Mouse (Mus musculus): Measurements from ENCODE around the gene Gm20518. TPM values are rescaled to one million over a fixed set of nuclear protein-coding genes. Genes with fewer than 3 reads are reported as not detected.

The Gm20518 gene
- polyA plus RNA-seq, 1 experiment from 2014 or later = 0.54 TPM

DNA sequence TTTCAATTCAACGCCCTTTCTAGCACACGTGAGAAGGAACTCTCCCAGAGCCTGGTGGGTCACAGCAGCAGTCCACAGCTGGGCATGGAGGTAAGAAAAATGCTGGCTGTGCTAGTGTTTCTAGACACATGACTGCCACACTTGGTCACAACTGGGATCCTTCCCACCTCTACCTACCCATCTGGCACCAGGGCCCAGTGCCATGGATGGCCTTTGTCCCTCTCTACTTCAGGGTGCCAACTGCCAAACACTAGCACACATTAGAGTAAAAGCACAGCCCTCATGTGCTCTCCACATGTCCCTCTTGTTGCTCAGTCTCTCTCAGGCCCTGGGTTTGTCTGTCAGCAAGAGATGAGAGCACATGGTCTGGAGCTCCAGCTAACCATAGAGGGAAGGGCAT lies 38.2 kb upstream of the Gm20518 start:
- 64% methylated on average over 2 of the region's 2 CpGs for WGBS
- Histone ChIP-seq H3K27ac (replicated peaks; ENCODE audit: low read depth, low read length) (no peak overlapping the region), H3K9me3 (ENCODE audit: control insufficient read depth, low read length) (no peaks in the 10 kb centered on the region), H3K4me3 (replicated peaks; ENCODE audit: low read depth, low read length) (no peak overlapping the region), H3K36me3 (ENCODE audit: control insufficient read depth, insufficient read depth, low read length) (peaks cover 17% of the 10 kb centered on the region), H3K4me2 (ENCODE audit: low read length) (no peak overlapping the region), H3K27me3 (ENCODE audit: control insufficient read depth, insufficient read depth, low read length) (no peaks in the 10 kb centered on the region), H3K4me1 (ENCODE audit: control insufficient read depth, insufficient read depth, low read length) (0 out of 2 replicates have a peak, but pooled peaks cover 13% of the 10 kb centered on the region), H3K9ac (replicated peaks; ENCODE audit: low read length) (no peak overlapping the region)
- no peak for ATAC-seq (ENCODE audit: low FRiP score, low TSS enrichment)
- no peak for DNase-seq

DNA sequence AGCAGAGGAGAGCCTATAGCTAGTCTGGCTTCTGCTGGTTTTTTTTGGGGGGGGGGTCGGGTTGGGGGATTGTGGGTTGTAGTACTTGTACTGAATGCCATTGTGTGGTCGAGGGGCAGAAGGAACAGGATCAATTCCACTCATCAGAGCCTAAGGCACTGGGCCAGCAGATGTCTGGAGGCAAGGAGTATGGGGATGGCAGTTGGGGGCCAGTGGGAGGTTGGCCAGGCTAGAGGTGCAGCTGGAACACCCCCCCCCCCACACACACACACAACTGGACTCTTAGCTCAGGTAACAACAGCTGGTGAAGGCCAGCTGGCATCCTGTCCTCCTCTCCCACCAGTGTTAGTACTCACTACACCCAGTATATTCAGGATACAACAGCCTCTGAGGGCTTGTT lies 37.7 kb upstream of the Gm20518 start:
- ATAC-seq (ENCODE audit: low FRiP score, low TSS enrichment) (no peak), DNase-seq (no peak)
- Histone ChIP-seq H3K4me3 (replicated peaks; ENCODE audit: low read depth, low read length) (no peak overlapping the region), H3K4me1 (ENCODE audit: control insufficient read depth, insufficient read depth, low read length) (0 out of 2 replicates have a peak, but pooled peaks cover 13% of the 10 kb centered on the region), H3K9ac (replicated peaks; ENCODE audit: low read length) (no peak overlapping the region), H3K27ac (replicated peaks; ENCODE audit: low read depth, low read length) (peak overlapping the region; percentile 91), H3K9me3 (ENCODE audit: control insufficient read depth, low read length) (no peaks in the 10 kb centered on the region), H3K36me3 (ENCODE audit: control insufficient read depth, insufficient read depth, low read length) (peaks cover 21% of the 10 kb centered on the region), H3K27me3 (ENCODE audit: control insufficient read depth, insufficient read depth, low read length) (no peaks in the 10 kb centered on the region), H3K4me2 (ENCODE audit: low read length) (peak overlapping the region; percentile 88)
- WGBS = 7% methylated on average over 2 of the region's 2 CpGs

DNA sequence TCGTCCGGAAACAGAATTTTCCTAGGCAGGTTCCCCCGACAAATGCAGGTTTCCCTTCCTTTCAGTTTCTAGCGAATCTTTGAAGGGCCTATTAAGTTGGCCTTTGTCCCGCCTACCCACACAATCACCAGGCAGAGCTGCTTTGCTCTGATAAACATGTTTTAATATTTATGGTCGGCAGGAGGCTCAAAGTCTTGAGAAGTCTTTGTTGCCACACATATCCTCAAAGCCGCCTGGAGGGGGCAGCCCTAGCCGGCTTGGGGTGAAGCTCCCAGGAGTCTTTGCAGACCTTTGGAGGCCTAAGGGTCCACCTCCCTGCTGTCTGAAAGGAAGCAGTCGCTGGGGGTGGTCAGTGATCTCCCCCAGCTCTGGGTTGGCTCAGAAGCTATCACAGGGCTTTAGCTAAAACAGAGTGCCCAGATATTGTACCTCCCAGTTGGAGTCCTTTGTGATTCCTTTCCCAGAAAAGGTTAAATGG lies 37.2 kb upstream of the Gm20518 start:
- under 1% methylated on average over 9 of the region's 9 CpGs for WGBS
- peak; percentile 62 for ATAC-seq (ENCODE audit: low FRiP score, low TSS enrichment)
- peak overlapping the region; percentile 91 for H3K27ac ChIP-seq (replicated peaks; ENCODE audit: low read depth, low read length)
- DNase-seq = peak; percentile 89
- H3K9me3 ChIP-seq (ENCODE audit: control insufficient read depth, low read length) = no peaks in the 10 kb centered on the region
- peaks cover 21% of the 10 kb centered on the region for H3K36me3 ChIP-seq (ENCODE audit: control insufficient read depth, insufficient read depth, low read length)
- H3K9ac ChIP-seq (replicated peaks; ENCODE audit: low read length) = peak overlapping the region; percentile 85
- peak overlapping the region; percentile 88 for H3K4me2 ChIP-seq (ENCODE audit: low read length)
- H3K4me1 ChIP-seq (ENCODE audit: control insufficient read depth, insufficient read depth, low read length) = 0 out of 2 replicates have a peak, but pooled peaks cover 13% of the 10 kb centered on the region
- H3K4me3 ChIP-seq (replicated peaks; ENCODE audit: low read depth, low read length) = peak overlapping the region; percentile 81
- H3K27me3 ChIP-seq (ENCODE audit: control insufficient read depth, insufficient read depth, low read length) = no peaks in the 10 kb centered on the region

DNA sequence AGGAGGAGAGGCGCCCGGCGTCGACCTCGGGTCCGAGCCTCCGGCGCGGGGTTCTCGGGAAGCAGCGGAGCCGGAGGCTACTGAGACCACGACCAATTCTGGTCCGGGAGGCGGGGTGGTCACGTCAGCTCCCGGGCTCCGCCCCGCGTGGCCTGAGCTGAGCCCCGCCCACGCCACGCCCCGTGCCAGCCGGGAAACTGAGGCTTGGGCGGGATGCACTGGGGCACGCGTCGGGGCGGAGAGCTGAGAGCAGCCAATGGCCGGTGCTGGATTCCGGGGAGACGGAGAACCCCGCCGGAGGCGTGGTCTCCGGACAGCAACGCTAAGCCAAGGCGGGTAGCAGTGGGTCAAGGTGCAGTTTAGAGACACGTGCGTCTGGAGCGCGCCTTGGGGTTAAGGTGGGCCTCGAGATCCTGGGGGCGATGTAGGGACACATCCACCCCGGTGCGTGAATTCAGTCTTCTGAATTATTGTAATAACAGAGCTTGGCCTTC lies 36.7 kb upstream of the Gm20518 start, which contains the start of gene Slc25a1:
Slc25a1 (minus strand) TSS at position 133 of the 494 bp plus-strand sequence.
- Histone ChIP-seq H3K27me3 (ENCODE audit: control insufficient read depth, insufficient read depth, low read length) (no peaks in the 10 kb centered on the region), H3K9me3 (ENCODE audit: control insufficient read depth, low read length) (no peaks in the 10 kb centered on the region), H3K36me3 (ENCODE audit: control insufficient read depth, insufficient read depth, low read length) (peaks cover 21% of the 10 kb centered on the region), H3K27ac (replicated peaks; ENCODE audit: low read depth, low read length) (peak within 1 kb of the TSS; percentile 91), H3K4me3 (replicated peaks; ENCODE audit: low read depth, low read length) (peak within 1 kb of the TSS; percentile 81), H3K9ac (replicated peaks; ENCODE audit: low read length) (peak within 1 kb of the TSS; percentile 85), H3K4me2 (ENCODE audit: low read length) (peak within 1 kb of the TSS; percentile 88), H3K4me1 (ENCODE audit: control insufficient read depth, insufficient read depth, low read length) (peaks cover 15% of the 10 kb centered on the region; the same call in 1 of the 2 replicates)
- ATAC-seq (ENCODE audit: low FRiP score, low TSS enrichment) = peak; percentile 80
- peak; percentile 87 for DNase-seq
- under 1% methylated on average over 47 of the region's 47 CpGs for WGBS

DNA sequence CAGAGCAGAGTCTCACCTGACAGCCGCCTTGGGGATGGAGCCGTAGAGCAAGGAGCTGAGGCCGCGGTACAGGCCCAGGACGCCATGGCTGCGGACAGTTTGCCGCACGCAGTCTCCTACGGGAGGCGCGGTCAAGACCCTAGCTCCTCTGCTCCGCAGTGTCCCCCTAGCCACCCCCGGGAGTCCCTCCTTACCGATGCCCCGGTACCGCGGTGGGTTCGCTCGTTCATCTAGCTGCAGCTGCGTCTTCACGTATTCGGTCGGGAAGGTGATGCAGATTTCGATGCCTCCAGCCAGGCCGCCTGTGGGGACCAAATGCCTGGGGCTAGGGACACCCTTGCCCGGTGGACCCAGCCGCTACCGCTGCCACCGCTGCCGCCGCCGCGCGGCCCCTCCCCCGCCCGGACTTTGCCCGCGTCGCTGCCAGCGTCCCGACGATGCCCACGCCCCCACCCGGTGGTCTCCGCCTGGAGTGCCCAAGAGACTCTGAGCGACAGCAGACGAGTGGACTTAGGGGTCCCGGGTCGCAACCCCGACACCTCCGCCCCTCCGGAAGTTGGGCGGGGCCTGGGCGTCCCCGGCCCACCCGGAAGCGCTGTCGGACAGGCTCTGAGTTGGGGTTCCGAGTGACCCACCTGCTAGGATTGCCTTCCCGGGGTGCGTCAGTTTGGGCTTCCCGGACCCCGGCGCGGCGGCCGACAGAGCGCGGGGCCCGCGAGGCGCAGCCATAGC lies 36.0 kb upstream of the Gm20518 start:
- DNase-seq = peak; percentile 71
- Histone ChIP-seq H3K27me3 (ENCODE audit: control insufficient read depth, insufficient read depth, low read length) (no peaks in the 10 kb centered on the region), H3K9me3 (ENCODE audit: control insufficient read depth, low read length) (no peaks in the 10 kb centered on the region), H3K4me2 (ENCODE audit: low read length) (peak overlapping the region; percentile 88), H3K4me3 (replicated peaks; ENCODE audit: low read depth, low read length) (peak overlapping the region; percentile 81), H3K9ac (replicated peaks; ENCODE audit: low read length) (peak overlapping the region; percentile 85), H3K4me1 (ENCODE audit: control insufficient read depth, insufficient read depth, low read length) (peaks cover 21% of the 10 kb centered on the region), H3K27ac (replicated peaks; ENCODE audit: low read depth, low read length) (peak overlapping the region; percentile 91), H3K36me3 (ENCODE audit: control insufficient read depth, insufficient read depth, low read length) (peaks cover 21% of the 10 kb centered on the region)
- peak; percentile 51 for ATAC-seq (ENCODE audit: low FRiP score, low TSS enrichment)
- under 1% methylated on average over 72 of the region's 72 CpGs for WGBS

DNA sequence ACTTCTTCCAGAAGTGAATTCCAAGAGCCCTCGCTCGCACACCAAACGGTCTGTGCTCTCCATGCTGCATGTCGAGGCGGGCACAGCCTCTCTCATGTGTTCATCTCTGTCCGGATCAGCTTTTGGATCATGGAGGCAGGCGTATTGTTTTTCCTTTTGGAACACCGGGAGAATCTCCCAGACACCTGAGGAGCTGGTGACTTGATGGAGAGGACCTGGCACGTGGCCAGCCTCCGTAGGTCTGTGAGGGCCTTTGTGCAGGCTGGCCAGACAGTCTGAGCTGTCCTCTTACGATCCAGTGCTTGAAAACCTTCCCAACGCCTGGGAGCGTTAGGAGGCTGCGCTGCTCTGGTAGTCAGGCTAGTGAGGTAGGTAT lies 30.7 kb upstream of the Gm20518 start:
- Histone ChIP-seq H3K27me3 (ENCODE audit: control insufficient read depth, insufficient read depth, low read length) (peaks cover 9% of the 10 kb centered on the region; the same call in 1 of the 2 replicates), H3K4me3 (replicated peaks; ENCODE audit: low read depth, low read length) (peak overlapping the region; percentile 68), H3K9me3 (ENCODE audit: control insufficient read depth, low read length) (no peaks in the 10 kb centered on the region), H3K4me1 (ENCODE audit: control insufficient read depth, insufficient read depth, low read length) (peaks cover 31% of the 10 kb centered on the region), H3K27ac (replicated peaks; ENCODE audit: low read depth, low read length) (peak overlapping the region; percentile 93), H3K9ac (replicated peaks; ENCODE audit: low read length) (peak overlapping the region; percentile 77), H3K4me2 (ENCODE audit: low read length) (peak overlapping the region; percentile 99), H3K36me3 (ENCODE audit: control insufficient read depth, insufficient read depth, low read length) (peaks cover 21% of the 10 kb centered on the region)
- WGBS = under 1% methylated on average over 14 of the region's 14 CpGs
- DNase-seq = no peak
- peak; percentile 15; the same call in 1 of the 2 replicates for ATAC-seq (ENCODE audit: low FRiP score, low TSS enrichment)

DNA sequence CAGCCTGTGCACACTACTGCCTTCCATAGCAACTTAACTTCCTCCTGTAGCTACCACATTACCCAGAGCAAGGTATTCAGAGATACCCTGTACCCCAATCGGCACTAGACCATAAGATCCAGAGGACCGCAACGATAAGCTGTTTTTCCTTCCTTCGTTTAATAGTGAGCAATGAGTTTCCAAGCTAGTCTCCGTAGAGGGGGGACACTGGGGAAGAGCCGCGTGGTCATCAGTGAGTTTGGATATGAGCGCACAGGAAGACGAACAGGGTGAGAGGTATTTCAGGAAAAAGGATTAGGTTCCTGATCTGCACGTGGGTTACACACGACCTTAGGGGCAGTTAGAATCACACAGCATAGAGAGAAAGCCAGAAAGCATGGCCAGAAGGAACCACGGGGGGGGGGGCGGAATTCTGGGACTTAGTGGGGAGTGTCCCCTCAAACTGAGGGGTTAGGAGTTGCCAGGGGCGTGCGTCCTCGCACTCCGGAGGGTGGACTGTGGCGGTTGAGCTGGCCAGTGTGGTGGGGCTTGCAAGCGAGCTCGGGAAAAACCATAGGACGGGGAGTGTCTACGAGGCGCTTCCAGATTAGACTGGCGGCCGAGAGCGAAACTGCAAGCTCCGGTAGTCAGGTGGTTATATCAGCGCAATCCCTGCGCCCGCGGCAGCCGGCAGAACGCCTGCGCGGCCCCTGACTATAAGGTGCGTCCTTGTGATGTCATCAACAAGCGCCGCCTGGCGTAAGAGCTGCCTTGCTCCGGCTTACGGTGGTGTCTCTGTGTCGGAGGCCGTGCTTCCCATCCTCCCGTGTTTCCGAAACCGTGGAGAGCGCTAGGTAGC lies 30.1 kb upstream of the Gm20518 start:
- Histone ChIP-seq H3K4me1 (ENCODE audit: control insufficient read depth, insufficient read depth, low read length) (peaks cover 25% of the 10 kb centered on the region), H3K9ac (replicated peaks; ENCODE audit: low read length) (peak overlapping the region; percentile 77), H3K9me3 (ENCODE audit: control insufficient read depth, low read length) (no peaks in the 10 kb centered on the region), H3K4me2 (ENCODE audit: low read length) (peak overlapping the region; percentile 99), H3K36me3 (ENCODE audit: control insufficient read depth, insufficient read depth, low read length) (peaks cover 21% of the 10 kb centered on the region), H3K27me3 (ENCODE audit: control insufficient read depth, insufficient read depth, low read length) (peaks cover 15% of the 10 kb centered on the region), H3K4me3 (replicated peaks; ENCODE audit: low read depth, low read length) (peak overlapping the region; percentile 68), H3K27ac (replicated peaks; ENCODE audit: low read depth, low read length) (peak overlapping the region; percentile 93)
- peak; percentile 92 for ATAC-seq (ENCODE audit: low FRiP score, low TSS enrichment)
- WGBS = 1% methylated on average over 47 of the region's 47 CpGs
- peak; percentile 99 for DNase-seq

DNA sequence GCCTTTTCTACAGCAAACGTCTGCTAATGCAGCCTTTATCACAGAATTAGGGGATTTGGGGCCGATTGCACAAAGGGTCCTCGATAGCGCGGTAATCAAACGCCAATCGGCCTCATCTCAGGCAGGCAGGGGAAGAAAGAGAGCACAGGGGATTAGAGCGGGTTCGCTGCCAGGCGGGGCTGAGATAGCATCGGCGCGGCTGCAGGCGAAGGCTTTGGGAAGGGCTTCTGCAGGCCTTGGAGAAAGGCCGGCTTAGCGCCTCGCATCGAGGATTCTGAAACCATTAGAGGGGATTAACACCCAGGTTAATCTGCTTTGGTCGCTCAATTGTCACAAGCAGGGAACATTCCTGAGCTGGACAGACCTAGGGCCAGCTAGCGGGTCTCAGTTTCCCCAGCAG lies 29.1 kb upstream of the Gm20518 start:
- peaks cover 25% of the 10 kb centered on the region for H3K4me1 ChIP-seq (ENCODE audit: control insufficient read depth, insufficient read depth, low read length)
- WGBS = 4% methylated on average over 20 of the region's 20 CpGs
- peaks cover 13% of the 10 kb centered on the region for H3K36me3 ChIP-seq (ENCODE audit: control insufficient read depth, insufficient read depth, low read length)
- H3K9ac ChIP-seq (replicated peaks; ENCODE audit: low read length) = peak overlapping the region; percentile 49
- H3K9me3 ChIP-seq (ENCODE audit: control insufficient read depth, low read length) = no peaks in the 10 kb centered on the region
- peak overlapping the region; percentile 93 for H3K27ac ChIP-seq (replicated peaks; ENCODE audit: low read depth, low read length)
- ATAC-seq (ENCODE audit: low FRiP score, low TSS enrichment) (no peak), DNase-seq (peak; percentile 66)
- H3K4me2 ChIP-seq (ENCODE audit: low read length) = peak overlapping the region; percentile 99
- H3K4me3 ChIP-seq (replicated peaks; ENCODE audit: low read depth, low read length) = peak overlapping the region; percentile 68; the same call in 1 of the 2 replicates
- peaks cover 25% of the 10 kb centered on the region for H3K27me3 ChIP-seq (ENCODE audit: control insufficient read depth, insufficient read depth, low read length)

Data from midbrain, embryonic 14.5 days (tissue).